Mouse (Mus musculus): ENCODE results near the gene Dgkz.

DNA sequence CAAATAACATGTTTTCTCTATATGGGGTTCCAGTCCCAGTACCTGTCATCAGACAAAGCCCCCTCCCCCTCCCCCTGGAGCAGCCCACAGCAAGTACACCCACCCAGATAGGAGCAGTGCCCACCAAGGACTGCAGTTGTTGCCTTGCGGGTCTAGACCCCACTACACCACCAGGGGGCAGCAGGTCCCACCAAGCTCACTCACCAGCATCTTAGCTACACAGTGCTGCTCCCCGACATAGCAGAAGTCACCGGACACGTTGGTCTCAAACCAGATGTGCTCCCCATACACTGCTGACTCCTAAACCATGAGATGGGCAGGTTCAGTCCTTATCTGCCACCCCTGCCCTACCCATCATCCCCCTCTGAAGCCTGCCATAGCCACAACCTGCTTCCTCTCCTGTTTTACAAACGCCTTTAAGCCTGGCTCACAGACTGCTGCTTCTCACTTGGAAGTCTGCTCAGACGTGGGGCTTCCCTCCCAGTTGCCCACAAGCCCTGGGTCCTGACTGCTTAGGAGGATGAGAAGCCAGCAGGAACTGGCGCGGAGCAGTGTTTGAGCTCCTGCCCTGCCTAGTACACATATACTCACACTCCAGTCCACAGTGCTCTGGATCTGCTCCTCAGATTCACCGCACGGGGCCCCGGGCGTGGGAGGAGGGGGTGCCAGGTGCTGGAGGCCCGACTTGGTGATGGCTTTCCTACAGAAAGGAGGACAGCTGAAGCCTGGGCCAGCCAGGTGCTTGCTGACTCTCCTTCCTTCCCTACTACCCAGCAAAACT lies 31.3 kb downstream of the Dgkz start:
- no peak for TF ChIP-seq POLR2A (IDR thresholded peaks at IDR 0.05; ENCODE audit: insufficient read depth, low read depth, low read length)
- peak; percentile 82 for TF ChIP-seq CTCF (IDR thresholded peaks at IDR 0.05; ENCODE audit: insufficient read depth, low read depth, low read length)
